Mouse (Mus musculus): ENCODE results near the gene Denr.

- TF ChIP-seq GATA1 (IDR thresholded peaks at IDR 0.05; ENCODE audit: borderline replicate concordance, low read length) (no peak), FLI1 (IDR thresholded peaks at IDR 0.05; ENCODE audit: low read length) (no peak)
These were observed 23.6 kb downstream of the Denr start, which contains the start of gene Ccdc62 for GRCm38 (mm10) chr5:123930508-123930989.
